Mouse (Mus musculus) adrenal gland, adult 18-20 months (tissue): ENCODE results near the gene Nfyb. TPM values are rescaled to one million over a fixed set of nuclear protein-coding genes. Genes with fewer than 3 reads are reported as not detected.
A peak's percentile ranks its signal among the peaks of the same experiment; 100 is the strongest.

Experiments used
- DNase-seq, 2 experiments: peaks; one replicate each; pipeline ENCODE4 v3.0.0; 2021 to 2022; ENCODE audit warnings: low spot score in 2 of 2
- total RNA-seq, 2 experiments: library from RNA; stranded (reverse); gene quantifications; 1 replicate in 1 of 2; 2 replicates in 1 of 2; pipeline ENCODE4 v1.2.3; 2021

Gene Nfyb
- total RNA-seq, 2 experiments from 2014 or later = 15.7 to 17.5 TPM

DNA sequence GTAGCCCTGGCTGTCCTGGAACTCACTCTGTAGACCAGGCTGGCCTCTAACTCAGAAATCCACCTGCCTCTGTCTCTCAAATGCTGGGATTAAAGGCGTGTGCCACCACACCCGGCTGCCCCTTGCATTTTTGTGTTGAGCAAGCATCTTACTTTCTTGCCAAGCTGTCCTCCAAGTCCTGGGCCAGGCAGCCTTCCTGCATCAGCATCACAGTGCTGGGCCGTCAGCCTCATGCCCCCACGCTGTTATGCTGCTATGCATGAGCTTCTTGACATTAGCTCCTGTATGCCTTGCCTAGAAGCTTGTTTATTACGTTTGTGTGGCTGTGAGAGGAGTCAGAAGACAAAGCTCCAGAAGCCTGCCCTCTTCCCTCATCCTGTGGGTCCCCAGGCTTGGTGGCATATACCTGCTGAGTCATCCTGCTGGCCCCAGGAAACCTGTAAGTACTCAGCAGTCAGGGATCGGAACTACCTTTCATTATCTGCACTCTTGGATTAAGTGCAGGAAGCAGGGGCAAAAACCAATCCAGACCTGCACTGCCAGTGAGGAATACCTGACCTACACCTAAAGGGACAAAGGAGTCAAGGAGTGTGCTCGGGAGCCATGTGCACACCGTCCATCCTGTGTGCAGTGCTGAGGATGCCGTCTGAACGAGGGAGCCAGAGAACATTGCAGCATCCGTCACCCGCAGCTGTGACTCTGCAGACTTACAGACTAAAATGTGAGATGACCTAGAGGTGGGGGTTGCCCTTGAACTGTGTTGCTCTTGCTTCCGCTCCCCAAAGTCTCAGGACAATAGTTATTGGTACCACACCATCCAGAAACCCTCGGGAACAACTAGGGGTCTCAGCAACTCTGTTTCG is 16.7 kb downstream of the Nfyb start:
- DNase-seq = no peak

DNA sequence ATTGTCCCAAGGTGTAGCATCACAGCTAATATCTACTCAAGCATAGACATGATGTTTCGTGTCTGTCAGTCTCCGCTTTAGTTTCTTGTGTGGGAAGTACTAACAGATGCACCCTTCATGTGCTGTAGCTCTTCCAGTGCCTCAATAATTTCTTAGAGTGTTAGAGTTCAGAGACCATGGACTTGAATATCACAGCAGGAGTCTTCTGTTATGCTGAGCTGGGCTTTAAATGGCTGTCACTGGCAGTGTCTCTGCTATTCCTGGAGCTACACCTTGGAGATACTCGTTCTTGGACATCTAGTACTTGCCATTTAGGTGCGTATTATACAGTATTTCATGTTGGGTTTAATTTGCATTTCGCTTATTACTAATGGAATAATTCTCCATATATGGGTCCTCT is 18.6 kb downstream of the Nfyb start:
- no peak for DNase-seq

DNA sequence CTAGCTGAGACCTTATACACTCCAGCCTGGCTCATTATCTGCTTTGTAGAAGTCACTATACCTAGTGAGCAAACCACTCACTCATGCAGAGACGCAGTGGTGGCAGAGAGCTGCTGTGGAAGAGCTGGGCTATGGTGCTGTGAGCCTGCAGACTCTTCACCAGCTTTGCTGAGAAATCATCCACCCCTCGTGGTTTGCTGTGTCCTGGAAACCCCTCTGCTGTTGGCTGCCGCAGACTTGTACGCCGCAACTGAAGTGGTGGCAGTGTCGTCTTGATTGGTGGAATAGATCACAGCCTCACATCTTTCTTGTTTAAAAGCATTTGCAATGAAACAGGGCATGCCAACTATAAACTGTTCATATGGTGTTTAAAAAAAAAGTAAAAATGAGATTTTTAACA is 19.6 kb downstream of the Nfyb start:
- no peak for DNase-seq

DNA sequence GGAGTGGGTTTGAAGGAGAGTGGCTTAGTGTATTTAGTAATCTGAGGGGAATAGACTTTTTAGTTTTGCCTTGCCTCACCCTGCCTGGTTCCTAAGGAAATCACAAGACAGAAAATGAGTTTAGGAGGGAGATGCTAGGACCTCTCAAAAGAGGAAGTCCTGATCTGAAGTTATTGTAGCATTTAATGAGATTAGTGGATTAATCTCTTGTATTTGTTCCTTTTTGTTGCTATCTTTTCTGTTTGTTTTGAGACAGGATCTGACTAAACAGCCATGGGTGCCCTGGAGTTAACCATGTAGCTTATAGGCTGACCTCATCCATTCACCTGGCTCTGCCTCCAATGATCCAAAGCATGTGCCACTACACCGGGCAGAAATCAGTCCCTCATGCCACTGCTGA is 21.4 kb downstream of the Nfyb start:
- DNase-seq = no peak

DNA sequence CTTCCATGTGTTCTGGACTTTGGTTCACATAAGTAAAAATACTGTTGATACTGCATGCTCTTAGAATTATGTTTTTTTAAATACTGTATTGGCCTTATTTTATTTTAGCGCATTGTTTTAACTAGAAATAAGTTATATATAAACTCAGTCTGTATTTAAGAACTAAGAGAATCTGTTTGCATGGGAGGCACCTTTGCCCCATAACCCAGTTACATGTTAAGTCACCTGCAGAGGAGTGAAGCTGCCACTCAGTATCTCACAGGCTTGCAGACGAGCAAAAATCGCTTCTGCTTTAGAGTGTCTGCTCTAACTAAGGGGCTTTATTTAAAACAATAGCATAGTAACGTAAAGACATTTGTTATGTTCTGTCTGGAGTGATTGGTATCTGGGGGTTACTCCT is 22.1 kb downstream of the Nfyb start:
- DNase-seq = no peak

DNA sequence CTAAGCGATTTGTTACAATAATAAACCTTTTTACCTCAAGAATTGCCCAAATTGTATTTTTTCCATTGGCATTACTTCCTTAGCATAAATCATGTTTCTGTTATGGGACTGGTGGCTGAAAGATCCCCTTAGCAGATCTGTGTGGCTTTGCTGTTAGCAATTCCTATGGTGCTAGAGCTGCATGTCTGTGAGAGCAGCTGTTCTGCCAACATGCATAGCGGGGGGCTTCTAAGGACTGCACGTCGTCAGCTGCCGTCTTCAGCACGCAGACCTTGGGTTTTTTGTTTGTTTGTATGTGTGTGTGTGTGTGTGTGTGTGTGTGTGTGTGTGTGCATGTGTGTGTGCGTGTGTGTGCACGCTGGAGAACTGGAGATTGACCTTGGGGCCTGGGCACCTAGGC is 22.6 kb downstream of the Nfyb start:
- no peak for DNase-seq

DNA sequence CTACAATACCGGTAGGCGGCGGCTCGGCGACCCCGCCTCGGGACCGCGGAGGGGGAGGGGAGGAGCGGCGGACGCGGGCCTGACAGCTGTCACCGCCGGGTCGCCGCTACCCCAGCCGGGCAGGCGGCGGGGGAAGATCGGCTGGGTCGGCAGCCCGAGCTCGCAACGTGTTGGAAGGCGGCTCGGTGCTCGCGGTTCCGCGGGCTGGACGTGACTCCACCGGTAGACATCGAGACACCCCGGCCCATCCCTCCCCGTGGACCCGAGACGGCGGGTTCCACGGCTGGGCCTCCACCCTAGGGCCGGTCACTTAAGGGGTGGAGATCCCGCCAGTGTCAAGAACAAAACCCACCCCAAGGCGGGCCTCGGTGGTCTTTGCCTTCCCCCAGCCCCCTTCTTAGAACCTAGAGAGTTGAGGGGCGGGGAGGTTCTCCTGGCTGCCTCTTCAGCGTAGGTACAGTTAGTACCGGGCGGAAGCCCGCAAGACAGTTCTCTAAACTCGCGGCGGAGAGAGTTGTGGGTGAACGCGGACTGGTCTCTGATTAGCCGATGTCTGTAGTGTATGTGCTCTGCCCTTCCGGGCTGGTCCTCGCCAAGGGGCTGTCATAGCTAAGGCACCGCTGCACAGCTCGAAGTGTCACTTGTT is 64.5 kb downstream of the Nfyb start:
- no peak for DNase-seq

DNA sequence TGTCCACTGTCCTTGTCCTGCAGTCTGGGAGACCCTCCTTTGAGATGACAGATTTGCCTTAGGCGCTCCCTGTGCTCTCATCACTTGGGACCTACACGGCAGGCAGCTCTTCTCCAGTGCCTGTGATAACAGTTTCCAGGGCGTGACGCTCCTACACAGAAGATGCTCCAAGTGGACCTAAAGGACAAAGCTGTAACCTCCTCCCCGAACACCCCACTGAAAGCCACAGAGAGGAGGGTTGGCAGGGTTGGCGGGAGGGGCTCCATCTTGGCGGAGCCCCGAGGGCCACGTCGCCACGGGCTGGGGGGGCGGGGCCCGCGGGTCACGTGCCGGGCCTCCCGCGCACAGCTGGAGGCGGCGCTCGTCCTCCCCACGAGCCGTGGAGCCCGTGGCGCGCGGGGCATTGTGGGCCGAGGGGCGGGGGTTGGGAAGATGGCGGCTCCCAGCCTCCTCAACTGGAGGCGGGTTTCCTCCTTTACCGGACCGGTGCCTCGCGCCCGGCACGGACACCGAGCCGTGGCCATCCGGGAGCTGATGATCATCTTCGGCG is 65.2 kb downstream of the Nfyb start:
- peak; percentile 92 for DNase-seq

Other genes starting within 250 kb of the Nfyb start
- gene 1190007I07Rik, start 140.9 kb downstream of the Nfyb start, total RNA-seq = 10 to 100 TPM; 21.1 to 21.9 TPM
- gene Tdg, start 134.3 kb downstream of the Nfyb start, total RNA-seq = 10 to 100 TPM; 19.8 to 25.3 TPM
- gene Glt8d2, start 73.5 kb downstream of the Nfyb start, total RNA-seq = 1 to 10 TPM; 2.0 to 2.6 TPM
- gene Hcfc2, start 68.0 kb downstream of the Nfyb start, total RNA-seq = 10 to 100 TPM; 29.6 to 32.1 TPM
- gene Txnrd1, start 69.8 kb upstream of the Nfyb start, total RNA-seq = 100 to 1,000 TPM in 1 of 2 experiments, 10 to 100 TPM in 1; 86.4 to 142 TPM
- gene Eid3, start 102.5 kb upstream of the Nfyb start, total RNA-seq = 1 to 10 TPM; 1.4 to 2.0 TPM
- 10 to 100 TPM; 49.8 to 68.7 TPM for gene Chst11, start 221.4 kb upstream of the Nfyb start, total RNA-seq